Comparison of ENCODE assay signal across 7 mouse cellular contexts in the genomic region with DNA sequence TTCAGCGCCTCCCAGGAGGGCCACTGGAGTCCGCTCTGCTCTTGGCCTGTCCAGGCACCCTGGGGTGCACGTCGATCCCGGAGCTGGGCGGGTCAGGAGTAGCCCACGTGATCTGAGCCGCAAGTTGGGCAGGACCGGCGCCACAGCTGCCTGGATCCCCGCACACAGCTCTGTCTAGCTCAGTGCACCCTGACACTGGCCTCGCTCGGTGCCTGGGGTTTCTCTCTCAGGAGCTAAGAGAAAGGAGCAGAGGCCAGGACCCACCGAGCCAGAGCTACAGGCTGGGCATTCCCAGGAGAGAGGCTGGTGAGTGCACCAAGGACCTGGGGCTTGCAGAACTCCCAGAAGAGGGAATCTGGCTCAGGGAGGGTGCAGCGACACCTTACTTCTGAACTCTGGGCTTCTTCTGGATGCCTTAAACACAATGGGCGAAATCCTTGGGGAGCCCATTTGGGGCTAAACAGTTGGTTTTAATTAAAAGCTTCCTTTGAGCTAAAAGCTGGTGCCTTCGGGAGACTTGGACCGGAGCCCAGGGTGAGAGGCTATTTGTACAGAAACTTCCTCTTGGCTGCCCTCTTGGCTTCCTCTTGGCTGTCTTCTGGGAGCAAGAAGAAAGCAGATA. TPM values are rescaled to one million over a fixed set of nuclear protein-coding genes. Genes with fewer than 3 reads are reported as not detected.
DNase-seq lines count a peak whose midpoint lies in the region; ATAC-seq and TF ChIP-seq lines count a peak whose summit lies in the region.

A gene (plus strand): TSS at position 138 of the 622 bp plus-strand sequence.

- peak within 1 kb of the TSS; percentile 61 for H3K9ac ChIP-seq in heart, embryonic 13.5 days
- peak within 1 kb of the TSS; percentile 36 for H3K9ac ChIP-seq in kidney, embryonic 16.5 days (replicated peaks; ENCODE audit: low read length)

- H3K9me3 ChIP-seq in heart, embryonic 13.5 days = peaks cover 13% of the 10 kb centered on the region; the same call in 1 of the 2 replicates
- peaks cover 8% of the 10 kb centered on the region; the same call in 1 of the 2 replicates for H3K9me3 ChIP-seq in kidney, embryonic 16.5 days (ENCODE audit: low read length)

- H3K27ac ChIP-seq in heart, embryonic 13.5 days (replicated peaks) = no peak within 1 kb of the TSS
- H3K27ac ChIP-seq in kidney, embryonic 16.5 days (ENCODE audit: low read length) = no peak within 1 kb of the TSS

- H3K4me2 ChIP-seq in heart, embryonic 13.5 days = peak within 1 kb of the TSS; percentile 66
- peak within 1 kb of the TSS; percentile 51 for H3K4me2 ChIP-seq in kidney, embryonic 16.5 days (replicated peaks; ENCODE audit: low read depth, low read length)

- WGBS in heart, embryonic 13.5 days = 8% methylated on average over 18 of the region's 18 CpGs
- 12% methylated on average over 18 of the region's 18 CpGs for WGBS in kidney, embryonic 16.5 days

- TF ChIP-seq CTCF in brain, embryonic 14.5 days (IDR thresholded peaks at IDR 0.05; ENCODE audit: borderline replicate concordance, extremely low read depth, insufficient read depth, insufficient read length) = no peak

- peak; percentile 37; the same call in 1 of the 2 replicates for ATAC-seq in heart, embryonic 13.5 days (ENCODE audit: extremely low read depth, insufficient number of reproducible peaks, low FRiP score, low TSS enrichment)
- peak; percentile 73; the same call in 1 of the 2 replicates for ATAC-seq in kidney, embryonic 16.5 days (ENCODE audit: low FRiP score, low TSS enrichment)
- no peak for ATAC-seq in frontal cortex, adult (ENCODE audit: low TSS enrichment)

- DNase-seq in Muller cell, postnatal 12 days (ENCODE audit: inconsistent ontology term) = peak; percentile 56
- DNase-seq in brain, embryonic 14.5 days (ENCODE audit: low read depth) = peak; percentile 61
- DNase-seq in lung, postnatal 25 days (ENCODE audit: low spot score) = peak; percentile 73
- peak; percentile 65 for DNase-seq in testis, postnatal 10 days (ENCODE audit: low spot score)

- peak within 1 kb of the TSS; percentile 36 for H3K4me3 ChIP-seq in heart, embryonic 13.5 days
- peak within 1 kb of the TSS; percentile 25 for H3K4me3 ChIP-seq in kidney, embryonic 16.5 days (ENCODE audit: low read length)

- no peak for TF ChIP-seq POLR2A in brain, embryonic 14.5 days (IDR thresholded peaks at IDR 0.05; ENCODE audit: borderline replicate concordance, extremely low read depth, insufficient read depth, insufficient read length, poor library complexity, severe bottlenecking)

- peaks cover 37% of the 10 kb centered on the region for H3K4me1 ChIP-seq in heart, embryonic 13.5 days
- peaks cover 9% of the 10 kb centered on the region for H3K4me1 ChIP-seq in kidney, embryonic 16.5 days (ENCODE audit: insufficient read depth, low read length)

- H3K27me3 ChIP-seq in heart, embryonic 13.5 days (replicated peaks) = peaks cover 34% of the 10 kb centered on the region
- no peaks in the 10 kb centered on the region for H3K27me3 ChIP-seq in kidney, embryonic 16.5 days (ENCODE audit: insufficient read depth, low read length)

- H3K36me3 ChIP-seq in heart, embryonic 13.5 days = no peaks in the 10 kb centered on the region
- no peaks in the 10 kb centered on the region for H3K36me3 ChIP-seq in kidney, embryonic 16.5 days (ENCODE audit: insufficient read depth, low read length)

RNA-seq across cellular contexts. Expression of the gene that starts here (rescaled TPM):
- polyA plus RNA-seq in brain, embryonic 14.5 days (2012; rRNA removed) = 0.20 and 0.31 TPM in 2 replicates
- 0.04 and 0.40 TPM in 2 replicates for polyA plus RNA-seq in heart, embryonic 13.5 days (2015; fragmentation: Nextera tagmentation; extraction: Ambion mirVana)
- 0.26 and 0.82 TPM in 2 replicates for polyA plus RNA-seq in kidney, embryonic 16.5 days (2015; fragmentation: Nextera tagmentation; extraction: Ambion mirVana)

Comparison
In these comparisons a context has a peak if more than half of its experiments do, and no peak if none do; other contexts are left out.
1. Peak in DNase-seq in brain, embryonic 14.5 days; RNA of the gene not detected or under 1 TPM.
2. Peak in ATAC-seq, H3K4me3 ChIP-seq, H3K9ac ChIP-seq and H3K4me2 ChIP-seq in heart, embryonic 13.5 days; RNA of the gene not detected or under 1 TPM.
3. Peak in ATAC-seq, H3K4me3 ChIP-seq, H3K9ac ChIP-seq and H3K4me2 ChIP-seq in kidney, embryonic 16.5 days; RNA of the gene not detected or under 1 TPM.